Mouse (Mus musculus): ENCODE data around the gene Lhfpl5. TPM values are rescaled to one million over a fixed set of nuclear protein-coding genes. Genes with fewer than 3 reads are reported as not detected.
A peak's percentile ranks its signal among the peaks of the same experiment; 100 is the strongest.

Gene Lhfpl5
- polyA plus RNA-seq, 1 experiment from 2014 or later, result 1.7 TPM

DNA sequence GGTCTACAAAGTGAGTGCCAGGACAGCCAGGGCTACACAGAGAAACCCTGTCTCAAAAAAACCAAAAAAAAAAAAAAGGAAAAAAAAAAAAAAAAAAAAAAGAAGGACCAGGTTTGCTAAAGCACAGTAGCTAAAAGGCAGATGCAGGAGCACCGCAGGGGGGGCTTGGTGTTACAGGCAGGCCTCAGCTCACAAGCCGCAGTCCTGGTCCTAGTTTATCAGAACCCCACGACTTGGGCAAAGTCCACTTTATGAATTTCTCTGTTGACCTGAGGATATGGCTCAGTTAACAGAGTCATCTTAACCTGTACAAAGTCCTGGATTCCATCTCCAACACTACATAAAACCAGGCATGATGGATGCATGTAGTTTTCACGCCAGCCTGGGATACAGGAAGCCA, 39.9 kb downstream of the Lhfpl5 start:
- Histone ChIP-seq H3K27ac (replicated peaks) (no peak overlapping the region), H3K4me2 (replicated peaks) (no peak overlapping the region), H3K27me3 (no peaks in the 10 kb centered on the region), H3K9me3 (no peaks in the 10 kb centered on the region), H3K36me3 (peaks cover 35% of the 10 kb centered on the region), H3K4me3 (no peak overlapping the region), H3K9ac (replicated peaks) (no peak overlapping the region), H3K4me1 (peaks cover 19% of the 10 kb centered on the region; the same call in 1 of the 2 replicates)
- no peak for ATAC-seq (ENCODE audit: low FRiP score, low read depth)
- WGBS, result 95% methylated on average over 4 of the region's 4 CpGs

DNA sequence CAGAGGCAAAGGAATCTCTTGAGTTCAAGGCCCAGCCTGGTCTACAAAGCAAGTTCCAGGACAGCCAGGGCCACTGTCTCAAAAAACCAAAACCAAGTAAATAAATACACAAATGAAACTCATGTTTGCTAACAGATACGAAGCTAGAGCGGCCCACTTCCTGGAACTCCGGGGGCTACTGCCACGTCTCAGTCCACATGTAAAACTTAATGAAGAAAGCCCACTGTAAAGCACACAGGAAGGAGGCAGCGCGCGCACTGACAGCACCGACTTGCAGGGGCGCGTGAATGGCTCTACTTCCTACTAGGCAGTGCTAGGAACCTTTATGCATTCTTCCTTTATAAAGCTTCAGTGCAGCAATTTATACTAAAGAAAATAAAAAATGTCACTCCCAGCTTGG, 42.2 kb downstream of the Lhfpl5 start:
- Histone ChIP-seq H3K36me3 (peaks cover 39% of the 10 kb centered on the region), H3K9me3 (no peaks in the 10 kb centered on the region), H3K27me3 (no peaks in the 10 kb centered on the region), H3K27ac (replicated peaks) (no peak overlapping the region), H3K9ac (replicated peaks) (no peak overlapping the region), H3K4me1 (peaks cover 29% of the 10 kb centered on the region), H3K4me3 (no peak overlapping the region), H3K4me2 (replicated peaks) (no peak overlapping the region)
- WGBS, result 93% methylated on average over 10 of the region's 10 CpGs
- ATAC-seq (ENCODE audit: low FRiP score, low read depth), result no peak

DNA sequence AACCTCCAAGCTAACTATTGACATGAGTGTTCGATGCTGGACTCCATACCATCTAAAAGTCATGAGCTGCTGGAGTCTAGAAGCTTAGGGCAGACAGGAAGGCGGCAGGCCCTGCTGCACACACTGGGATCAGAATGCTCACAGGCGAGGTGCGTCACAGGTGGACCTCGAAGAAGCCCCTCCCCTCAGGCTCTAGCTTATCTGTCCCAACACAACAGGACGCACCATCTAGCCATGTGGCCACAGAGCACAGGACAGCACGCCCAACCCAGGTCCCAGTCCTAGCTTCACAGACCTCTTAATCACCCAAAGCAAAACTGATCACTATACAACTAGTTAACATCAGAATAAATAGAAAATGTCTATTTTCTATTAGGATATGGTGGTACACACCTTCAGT, 42.7 kb downstream of the Lhfpl5 start:
- 0 out of 2 replicates have a peak overlapping the region, but pooled peaks have one; percentile 6 for H3K9ac ChIP-seq (replicated peaks)
- H3K4me1 ChIP-seq, result peaks cover 29% of the 10 kb centered on the region
- peaks cover 39% of the 10 kb centered on the region for H3K36me3 ChIP-seq
- H3K27ac ChIP-seq (replicated peaks), result no peak overlapping the region
- no peaks in the 10 kb centered on the region for H3K27me3 ChIP-seq
- no peak overlapping the region for H3K4me3 ChIP-seq
- WGBS, result 87% methylated on average over 7 of the region's 7 CpGs
- ATAC-seq (ENCODE audit: low FRiP score, low read depth), result no peak
- no peaks in the 10 kb centered on the region for H3K9me3 ChIP-seq
- no peak overlapping the region for H3K4me2 ChIP-seq (replicated peaks)

DNA sequence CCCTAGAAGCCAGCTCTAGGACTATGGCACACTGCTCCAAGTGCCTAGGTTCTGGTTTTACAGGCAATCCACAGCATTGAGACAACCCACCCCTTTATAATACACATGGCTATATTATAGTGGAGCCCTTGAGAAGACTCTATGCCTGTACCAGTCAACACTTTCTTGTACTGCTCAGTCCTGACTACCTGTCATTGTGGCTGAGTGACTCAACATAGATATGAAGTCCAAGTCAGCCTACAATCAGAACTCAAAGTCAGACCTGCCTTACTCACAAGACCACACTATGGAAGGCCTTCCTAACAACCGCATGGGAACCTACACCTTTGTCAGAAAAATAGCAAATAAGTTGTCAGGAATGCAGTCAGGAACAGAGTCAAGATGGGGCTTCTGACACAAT, 43.3 kb downstream of the Lhfpl5 start:
- H3K9me3 ChIP-seq, result no peaks in the 10 kb centered on the region

DNA sequence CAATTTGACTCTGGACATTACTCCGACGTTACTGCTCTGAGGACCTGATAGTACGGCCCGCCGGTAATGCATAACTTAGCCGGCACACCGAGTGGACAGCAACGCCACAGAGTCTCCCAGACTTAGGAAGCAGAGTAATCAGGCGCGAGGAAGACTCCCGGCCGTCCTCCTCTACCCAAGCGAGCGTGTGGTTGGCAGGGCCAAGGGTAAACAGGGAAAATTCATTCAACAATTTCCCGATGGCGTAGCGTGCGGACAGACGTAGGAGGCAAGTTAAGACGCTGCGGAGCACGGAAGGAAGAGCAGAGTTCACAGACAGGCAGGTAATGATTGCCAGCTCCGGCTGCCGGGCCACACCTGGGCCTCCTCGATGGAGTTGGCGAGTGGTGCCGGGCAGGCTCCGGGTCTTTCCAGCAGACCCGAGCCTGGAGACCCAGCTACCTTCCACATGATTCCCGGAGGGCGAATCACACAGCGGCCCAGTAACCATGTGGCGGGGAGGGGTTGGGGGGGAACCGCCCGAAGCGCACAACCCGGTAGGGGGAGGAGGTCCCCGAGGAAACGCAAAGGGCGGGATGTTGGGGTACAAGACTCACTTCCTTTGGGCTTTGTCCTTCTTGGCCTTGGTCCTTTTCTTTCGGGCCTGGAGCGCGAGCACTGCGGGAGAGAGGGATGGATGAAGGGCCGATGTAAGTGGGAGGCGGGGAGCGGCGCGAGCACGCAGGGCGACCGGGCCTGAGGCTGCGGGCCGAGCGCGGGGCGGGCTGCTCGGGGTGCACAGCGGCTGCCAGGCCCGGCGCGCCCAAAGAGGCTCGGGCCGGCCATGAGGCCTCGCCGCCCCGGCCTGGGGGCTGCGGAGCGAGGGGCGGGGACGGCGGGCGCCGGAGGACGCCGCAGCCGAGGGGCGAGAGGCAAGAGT, 46.2 kb downstream of the Lhfpl5 start:
- Histone ChIP-seq H3K36me3 (peaks cover 27% of the 10 kb centered on the region), H3K4me3 (peak overlapping the region; percentile 98), H3K27ac (replicated peaks) (peak overlapping the region; percentile 89), H3K27me3 (no peaks in the 10 kb centered on the region), H3K9ac (replicated peaks) (peak overlapping the region; percentile 95), H3K4me1 (peaks cover 29% of the 10 kb centered on the region), H3K4me2 (replicated peaks) (peak overlapping the region; percentile 79), H3K9me3 (no peaks in the 10 kb centered on the region)
- ATAC-seq (ENCODE audit: low FRiP score, low read depth), result peak; percentile 79
- WGBS, result under 1% methylated on average over 67 of the region's 78 CpGs

More for the DNA sequence above, 43.3 kb downstream of the Lhfpl5 start:
- Histone ChIP-seq H3K4me3 (no peak overlapping the region), H3K36me3 (peaks cover 39% of the 10 kb centered on the region), H3K9ac (replicated peaks) (0 out of 2 replicates have a peak overlapping the region, but pooled peaks have one; percentile 6), H3K27ac (replicated peaks) (no peak overlapping the region), H3K27me3 (no peaks in the 10 kb centered on the region), H3K4me1 (peaks cover 29% of the 10 kb centered on the region), H3K4me2 (replicated peaks) (no peak overlapping the region)
- WGBS, result 98% methylated on average over 1 of the region's 1 CpGs
- ATAC-seq (ENCODE audit: low FRiP score, low read depth), result no peak

DNA sequence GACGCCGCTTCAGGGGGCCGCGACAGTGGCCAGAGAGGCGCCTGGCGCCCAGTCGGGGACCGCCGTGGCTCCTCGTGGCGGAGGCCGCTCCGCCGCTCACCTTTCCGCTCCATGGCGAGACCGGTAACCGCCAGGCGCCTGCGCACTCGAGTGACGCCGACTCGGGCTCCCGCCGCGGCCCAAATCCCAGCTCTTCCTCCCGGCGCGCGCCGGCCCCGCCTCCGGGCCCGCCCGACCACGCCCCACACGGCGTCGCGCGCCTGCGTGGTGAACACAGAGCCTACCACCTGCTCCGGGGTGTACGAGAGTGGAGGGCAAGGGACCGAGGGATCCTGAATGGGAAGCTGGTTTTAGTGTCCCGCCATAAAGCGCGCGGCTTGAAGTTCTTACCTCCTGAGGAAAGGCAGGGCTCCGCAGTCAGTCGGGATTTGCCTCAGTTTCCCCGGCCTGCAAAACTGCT, 46.9 kb downstream of the Lhfpl5 start, which contains the start of gene Srpk1:
Gene Srpk1, minus strand, starts transcription at position 410 of the 460 bp plus-strand sequence.
- H3K36me3 ChIP-seq, result peaks cover 27% of the 10 kb centered on the region
- peak within 1 kb of the TSS; percentile 89 for H3K27ac ChIP-seq (replicated peaks)
- H3K4me2 ChIP-seq (replicated peaks), result peak within 1 kb of the TSS; percentile 79
- peak within 1 kb of the TSS; percentile 98 for H3K4me3 ChIP-seq
- no peaks in the 10 kb centered on the region for H3K27me3 ChIP-seq
- H3K9me3 ChIP-seq, result no peaks in the 10 kb centered on the region
- peaks cover 29% of the 10 kb centered on the region for H3K4me1 ChIP-seq
- under 1% methylated on average over 38 of the region's 53 CpGs for WGBS
- ATAC-seq (ENCODE audit: low FRiP score, low read depth), result peak; percentile 96
- peak within 1 kb of the TSS; percentile 95 for H3K9ac ChIP-seq (replicated peaks)

DNA sequence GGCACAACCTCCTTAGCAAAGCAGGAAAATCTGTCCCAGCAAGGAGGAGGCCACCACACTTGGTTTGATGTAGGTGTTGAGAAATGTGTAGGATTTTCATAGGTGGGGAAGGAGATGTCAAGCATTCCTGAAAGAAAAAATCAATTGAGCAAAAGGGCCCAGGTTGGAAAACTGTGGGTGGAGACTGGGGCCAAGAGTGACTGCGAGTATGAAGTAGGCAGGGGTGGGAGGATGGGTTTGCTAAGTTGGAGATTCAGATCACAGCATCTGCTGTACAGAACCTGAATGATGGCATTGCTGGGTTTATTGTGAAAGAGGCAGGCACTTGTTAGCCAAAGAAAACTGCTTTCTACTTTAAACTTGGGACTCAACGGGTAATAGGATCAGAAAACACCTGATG, 49.4 kb downstream of the Lhfpl5 start:
- H3K9ac ChIP-seq (replicated peaks), result no peak overlapping the region
- no peaks in the 10 kb centered on the region for H3K9me3 ChIP-seq
- H3K4me3 ChIP-seq, result no peak overlapping the region
- ATAC-seq (ENCODE audit: low FRiP score, low read depth), result no peak
- H3K27ac ChIP-seq (replicated peaks), result no peak overlapping the region
- H3K4me1 ChIP-seq, result peaks cover 15% of the 10 kb centered on the region
- no peaks in the 10 kb centered on the region for H3K27me3 ChIP-seq
- H3K36me3 ChIP-seq, result peaks cover 8% of the 10 kb centered on the region
- no peak overlapping the region for H3K4me2 ChIP-seq (replicated peaks)
- 82% methylated on average over 2 of the region's 2 CpGs for WGBS

DNA sequence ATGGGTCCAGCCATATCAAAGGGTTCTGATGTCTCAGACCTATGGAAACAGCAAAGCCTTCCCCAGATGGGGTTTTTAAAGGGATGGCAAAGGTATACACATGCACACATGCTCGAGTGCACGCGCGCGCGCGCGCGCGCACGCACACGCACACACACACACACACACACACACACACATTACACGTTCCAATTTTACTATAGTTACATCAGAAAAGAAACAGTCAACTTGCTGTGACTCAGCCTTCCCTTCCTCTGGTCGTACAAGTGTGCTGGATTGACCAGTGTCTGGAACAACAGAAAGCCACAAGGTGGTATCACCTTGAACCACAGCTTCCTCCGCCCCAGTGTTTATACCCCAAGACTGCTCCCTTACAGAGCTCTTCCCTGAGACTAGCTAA, 49.9 kb downstream of the Lhfpl5 start:
- no peak overlapping the region for H3K9ac ChIP-seq (replicated peaks)
- no peak overlapping the region for H3K4me2 ChIP-seq (replicated peaks)
- no peaks in the 10 kb centered on the region for H3K27me3 ChIP-seq
- H3K27ac ChIP-seq (replicated peaks), result no peak overlapping the region
- H3K4me1 ChIP-seq, result peaks cover 10% of the 10 kb centered on the region
- H3K36me3 ChIP-seq, result peaks cover 4% of the 10 kb centered on the region
- no peaks in the 10 kb centered on the region for H3K9me3 ChIP-seq
- H3K4me3 ChIP-seq, result no peak overlapping the region
- 92% methylated on average over 15 of the region's 15 CpGs for WGBS
- no peak for ATAC-seq (ENCODE audit: low FRiP score, low read depth)

DNA sequence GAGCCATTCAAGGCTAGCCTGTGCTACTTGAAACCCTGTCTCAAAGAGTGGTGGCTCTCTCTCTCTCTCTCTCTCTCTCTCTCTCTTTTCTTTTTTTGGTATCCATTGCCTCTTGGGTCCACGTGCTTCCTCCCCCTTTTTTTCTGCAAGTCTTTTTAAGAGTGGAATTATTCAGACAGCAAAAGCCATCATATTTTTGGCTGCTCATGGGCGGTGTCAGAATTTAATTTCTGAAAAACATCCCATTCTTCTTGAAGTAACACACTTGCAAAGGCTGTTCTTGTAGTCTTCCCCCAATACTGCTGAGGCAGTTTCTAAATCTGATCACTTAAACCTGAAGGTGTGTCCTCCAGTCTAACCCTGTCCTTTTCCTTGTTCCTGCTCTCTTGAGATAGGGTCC, 51.5 kb downstream of the Lhfpl5 start:
- Histone ChIP-seq H3K4me1 (no peaks in the 10 kb centered on the region), H3K9ac (replicated peaks) (no peak overlapping the region)
- WGBS, result 68% methylated on average over 2 of the region's 2 CpGs

DNA sequence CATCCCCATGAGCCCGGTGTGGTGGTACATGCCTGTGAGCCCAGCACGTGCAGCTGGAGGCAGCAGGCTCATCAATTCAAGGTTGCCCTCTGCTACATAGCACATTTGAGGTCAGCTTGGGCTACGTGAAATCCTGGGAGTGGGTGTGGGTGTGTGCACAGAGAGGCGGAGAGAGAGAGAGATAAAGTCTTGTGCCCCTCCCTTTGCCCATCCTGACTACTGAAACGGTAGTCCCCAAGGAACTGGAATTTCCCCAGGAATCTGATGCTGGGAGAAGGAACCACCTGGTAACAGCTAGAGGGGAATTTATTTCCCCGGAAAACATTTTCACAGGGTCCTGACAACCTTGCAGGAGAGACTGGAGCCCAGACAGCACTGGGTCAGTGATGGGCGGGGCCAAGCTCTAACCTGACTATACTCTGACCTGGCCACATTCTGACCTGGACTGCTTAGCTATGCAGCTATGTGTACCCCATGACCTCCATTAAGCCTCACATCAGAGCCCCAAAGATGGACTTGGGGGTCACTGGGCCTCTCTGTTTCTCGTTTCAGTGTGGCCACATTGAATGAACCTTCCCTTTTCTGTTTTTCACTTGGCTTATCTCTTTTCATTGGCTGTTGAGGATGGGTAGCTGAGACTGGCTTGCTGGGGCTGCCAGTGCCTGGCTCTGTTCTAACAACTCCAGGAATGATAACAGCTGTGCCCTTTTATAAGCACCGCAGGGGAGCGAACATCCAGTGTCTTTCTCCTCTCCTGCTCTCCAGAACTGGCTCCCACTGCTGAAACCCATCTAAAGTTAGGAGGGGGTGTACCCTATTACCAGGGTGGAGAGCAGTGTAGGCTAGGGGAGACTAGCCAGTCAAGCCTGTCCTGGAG, 53.0 kb downstream of the Lhfpl5 start:
- WGBS, result 72% methylated on average over 10 of the region's 10 CpGs
- Histone ChIP-seq H3K36me3 (no peaks in the 10 kb centered on the region), H3K4me1 (no peaks in the 10 kb centered on the region), H3K4me3 (no peak overlapping the region), H3K9me3 (no peaks in the 10 kb centered on the region), H3K27me3 (no peaks in the 10 kb centered on the region), H3K9ac (replicated peaks) (no peak overlapping the region), H3K4me2 (replicated peaks) (no peak overlapping the region), H3K27ac (replicated peaks) (no peak overlapping the region)
- no peak for ATAC-seq (ENCODE audit: low FRiP score, low read depth)

More for the DNA sequence above, 51.5 kb downstream of the Lhfpl5 start:
- H3K9me3 ChIP-seq, result no peaks in the 10 kb centered on the region
- no peak overlapping the region for H3K27ac ChIP-seq (replicated peaks)
- no peak overlapping the region for H3K4me2 ChIP-seq (replicated peaks)
- H3K36me3 ChIP-seq, result no peaks in the 10 kb centered on the region
- H3K27me3 ChIP-seq, result no peaks in the 10 kb centered on the region
- no peak for ATAC-seq (ENCODE audit: low FRiP score, low read depth)
- H3K4me3 ChIP-seq, result no peak overlapping the region

DNA sequence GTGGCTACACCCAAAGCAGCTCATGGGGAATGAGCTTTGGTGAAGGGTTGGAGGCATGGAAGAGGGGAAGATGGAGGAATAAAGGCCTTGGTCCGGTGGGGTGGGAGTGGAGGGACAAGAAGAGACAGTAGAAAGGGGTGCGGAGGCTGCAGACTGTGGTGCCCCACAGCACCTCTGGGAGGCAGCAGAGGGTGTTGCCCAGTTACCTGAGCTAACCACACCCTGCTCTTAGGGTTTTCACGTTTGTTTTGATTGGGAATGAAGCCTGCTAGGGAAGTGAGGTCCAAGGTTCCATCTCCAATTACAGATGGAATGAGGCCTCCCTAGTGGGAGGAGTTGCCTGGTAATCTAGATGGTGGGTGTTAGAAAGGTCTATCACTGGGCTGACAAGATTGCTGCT, 53.7 kb downstream of the Lhfpl5 start:
- H3K9ac ChIP-seq (replicated peaks), result no peak overlapping the region
- WGBS, result 44% methylated on average over 3 of the region's 3 CpGs
- H3K27ac ChIP-seq (replicated peaks), result no peak overlapping the region
- ATAC-seq (ENCODE audit: low FRiP score, low read depth), result no peak
- no peaks in the 10 kb centered on the region for H3K9me3 ChIP-seq
- no peak overlapping the region for H3K4me3 ChIP-seq
- no peaks in the 10 kb centered on the region for H3K36me3 ChIP-seq
- no peaks in the 10 kb centered on the region for H3K27me3 ChIP-seq
- no peak overlapping the region for H3K4me2 ChIP-seq (replicated peaks)
- H3K4me1 ChIP-seq, result no peaks in the 10 kb centered on the region
